Mouse (Mus musculus) lung, postnatal 36 days (tissue): Measurements from ENCODE around the gene Myo15.
"Not testable (repeated sequence)": the region's sequence is repeated elsewhere in the genome, so short reads cannot be mapped to it uniquely, and the experiment has no call there.

Experiments
- DNase-seq: peaks from one replicate; pipeline ENCODE4 v3.0.0; 2022; ENCODE audit warnings: mixed read lengths

Gene Myo15

DNA sequence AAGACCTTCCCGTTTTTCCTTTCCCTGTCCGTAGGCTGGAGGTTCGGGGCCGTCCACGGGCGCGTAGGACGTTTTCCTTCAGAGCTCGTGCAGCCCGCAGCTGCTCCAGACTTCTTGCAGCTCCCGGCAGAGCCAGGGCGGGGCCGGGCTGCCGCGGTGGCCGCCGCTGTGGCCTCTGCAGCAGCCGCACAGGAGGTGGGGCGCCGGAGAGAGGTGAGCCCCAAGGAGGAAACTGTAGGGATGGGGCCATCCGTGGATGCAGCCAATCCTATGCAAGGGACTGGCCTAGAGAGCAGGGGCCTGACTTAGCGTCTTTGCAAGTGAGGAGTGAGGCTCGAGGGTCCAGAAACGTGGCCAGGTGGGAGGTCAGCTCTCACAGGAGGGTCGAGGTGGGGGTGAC lies 40.4 kb downstream of the Myo15 start:
- peak; percentile 10 for DNase-seq

DNA sequence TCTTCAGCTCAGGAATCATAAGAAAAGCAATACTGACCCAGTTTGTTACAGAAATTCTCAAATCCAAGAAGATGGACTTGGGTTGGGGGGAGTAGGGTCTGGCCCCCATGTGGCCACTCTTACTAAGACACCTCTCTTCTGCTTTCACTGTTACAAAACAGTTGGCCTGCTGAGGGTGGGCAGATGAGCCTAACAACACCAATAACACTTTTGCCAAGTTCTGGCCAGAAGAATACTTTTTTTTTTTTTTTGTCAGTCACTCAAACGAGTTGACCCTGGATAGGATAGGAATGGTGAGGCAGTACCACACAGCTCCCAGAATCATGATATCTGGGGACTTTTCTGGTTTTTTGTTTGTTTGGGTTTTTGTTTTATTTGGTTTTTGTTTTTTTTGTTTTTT lies 42.8 kb downstream of the Myo15 start:
- DNase-seq = no peak

DNA sequence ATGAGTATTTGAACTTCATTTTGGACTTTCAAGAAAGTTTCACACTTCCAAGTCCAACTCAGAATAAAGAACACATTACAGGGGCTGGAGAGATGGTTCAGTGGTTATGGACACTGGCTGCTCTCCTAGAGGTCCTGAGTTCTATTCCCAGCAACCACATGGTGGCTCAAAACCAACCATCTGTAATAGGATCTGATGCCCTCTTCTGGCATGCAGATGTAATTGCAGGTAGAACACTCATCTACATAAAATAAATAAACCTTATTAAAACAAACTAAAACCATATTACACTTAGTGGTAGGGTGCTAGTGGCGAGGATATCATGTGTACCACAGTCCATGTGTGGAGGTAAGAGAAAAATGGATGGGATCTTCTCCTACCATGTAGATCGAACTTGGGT lies 43.4 kb downstream of the Myo15 start:
- no peak for DNase-seq

DNA sequence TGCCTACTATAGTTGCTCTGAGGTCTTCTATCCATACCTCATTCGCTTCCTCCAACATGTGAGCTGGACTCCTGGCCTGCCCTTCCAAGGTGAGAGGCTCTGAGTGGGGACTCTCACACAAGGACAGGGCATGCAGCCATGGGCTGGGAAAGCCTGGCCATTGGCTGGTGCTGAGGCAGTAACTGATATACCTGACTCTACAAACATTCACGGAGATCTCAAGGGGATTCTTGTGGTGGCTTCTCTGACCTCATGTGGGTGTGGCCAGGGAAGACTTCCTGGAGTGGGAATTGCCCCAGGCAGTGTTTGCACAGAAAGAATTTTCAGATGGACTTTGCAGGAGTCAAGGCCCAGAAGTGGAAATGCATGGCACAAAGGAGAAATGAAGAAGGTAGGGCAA lies 45.8 kb downstream of the Myo15 start:
- DNase-seq = peak; percentile 75

DNA sequence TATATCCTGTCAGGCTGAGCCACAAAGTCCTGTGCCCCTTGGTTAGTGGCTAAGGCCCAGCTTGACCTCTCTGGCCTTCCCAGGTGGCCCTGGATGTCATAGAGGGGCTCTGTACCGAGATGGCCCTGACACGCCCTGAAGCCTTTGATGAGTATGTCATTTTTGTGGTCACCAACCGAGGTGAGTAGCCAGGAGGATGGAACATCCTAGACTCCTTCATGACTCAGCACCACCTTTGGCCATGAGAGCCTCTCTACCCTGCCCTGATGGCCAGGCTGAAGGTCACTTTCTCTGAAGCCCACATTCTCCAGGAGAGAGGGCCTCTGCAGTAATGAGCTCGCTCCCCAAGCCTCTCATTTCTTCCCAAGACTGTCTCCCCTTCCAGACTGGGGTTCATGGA lies 49.2 kb downstream of the Myo15 start:
- no peak for DNase-seq

GRCm38 (mm10) chr11:60522027-60522426 lies 52.9 kb downstream of the Myo15 start:
- DNase-seq = no peak

GRCm38 (mm10) chr11:60522661-60523365 lies 53.7 kb downstream of the Myo15 start:
- DNase-seq = no peak

GRCm38 (mm10) chr11:60526461-60526860 lies 57.3 kb downstream of the Myo15 start:
- DNase-seq = no peak

DNA sequence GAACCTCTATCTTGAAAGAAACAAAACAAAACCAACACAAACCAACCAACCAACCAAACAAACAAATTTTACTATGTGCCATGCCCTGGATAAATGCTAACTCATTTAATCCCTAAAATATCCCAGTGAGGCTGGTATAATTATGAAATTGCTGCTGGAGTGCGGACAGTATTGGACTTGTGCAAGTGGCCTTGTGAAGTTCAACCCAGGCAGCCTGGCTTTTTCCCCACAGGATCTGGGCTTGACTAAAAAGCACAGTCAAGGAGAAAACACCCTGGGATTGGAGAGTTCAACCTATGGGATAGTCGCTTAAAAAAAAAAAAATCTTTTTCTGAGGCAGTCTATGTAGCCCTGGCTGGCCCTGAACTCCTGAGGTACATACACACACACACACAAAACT lies 66.5 kb downstream of the Myo15 start:
- no peak for DNase-seq

GRCm38 (mm10) chr11:60536180-60536858 lies 67.2 kb downstream of the Myo15 start, which contains the start of gene Alkbh5:
TSS of gene Alkbh5 (plus strand) at chr11:60536381.
- DNase-seq = peak; percentile 37

- peak; percentile 95 for DNase-seq
Observed at GRCm38 (mm10) chr11:60536859-60537467, 67.8 kb downstream of the Myo15 start.

DNA sequence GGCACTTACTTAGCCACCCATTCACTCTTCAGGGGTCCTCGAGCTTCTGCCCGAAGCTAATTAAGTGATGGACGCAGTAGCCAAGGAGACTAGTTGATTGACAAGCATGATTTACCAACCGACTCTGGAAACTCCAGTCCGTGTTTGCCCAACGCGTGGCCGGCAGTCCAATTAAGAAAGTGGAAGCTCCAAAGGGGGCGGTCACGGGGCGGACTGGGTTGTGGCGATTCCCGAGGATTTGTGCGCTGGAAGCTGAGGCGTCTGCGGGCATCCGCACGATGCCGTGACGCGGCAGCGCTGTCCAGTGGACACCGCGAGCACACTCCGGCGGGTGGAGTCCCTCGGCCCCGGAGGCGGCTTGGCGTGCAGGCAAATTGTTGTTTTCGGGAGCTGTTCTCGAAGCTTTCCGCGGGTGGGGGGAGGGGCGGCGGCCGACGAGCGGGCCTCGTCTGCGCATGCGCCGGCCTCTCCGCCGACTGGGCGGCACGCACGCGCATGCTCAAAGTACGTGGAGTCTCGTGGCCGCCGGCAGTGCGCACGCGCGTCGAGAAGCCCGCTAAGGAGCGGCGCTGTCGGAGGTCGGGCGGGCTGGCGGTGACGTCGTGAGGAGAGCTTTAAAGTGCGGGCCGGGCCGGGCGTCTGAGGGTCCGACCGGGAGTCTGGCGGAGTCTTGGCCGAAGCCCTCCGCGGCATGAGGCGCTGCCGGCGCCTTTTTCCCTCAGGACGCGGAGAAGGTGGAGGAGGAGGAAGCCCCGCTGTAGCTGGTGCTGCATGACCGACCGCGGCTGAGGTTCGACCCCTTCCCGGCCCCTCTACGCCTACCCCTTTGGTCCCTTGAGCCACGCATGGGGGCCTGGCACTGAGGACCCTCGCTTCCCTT lies 68.6 kb downstream of the Myo15 start:
- DNase-seq = peak; percentile 99

- peak; percentile 40 for DNase-seq
Observed at GRCm38 (mm10) chr11:60538371-60539281, 69.5 kb downstream of the Myo15 start.

- DNase-seq = no peak
Observed at GRCm38 (mm10) chr11:60539540-60539939, 70.4 kb downstream of the Myo15 start.

DNA sequence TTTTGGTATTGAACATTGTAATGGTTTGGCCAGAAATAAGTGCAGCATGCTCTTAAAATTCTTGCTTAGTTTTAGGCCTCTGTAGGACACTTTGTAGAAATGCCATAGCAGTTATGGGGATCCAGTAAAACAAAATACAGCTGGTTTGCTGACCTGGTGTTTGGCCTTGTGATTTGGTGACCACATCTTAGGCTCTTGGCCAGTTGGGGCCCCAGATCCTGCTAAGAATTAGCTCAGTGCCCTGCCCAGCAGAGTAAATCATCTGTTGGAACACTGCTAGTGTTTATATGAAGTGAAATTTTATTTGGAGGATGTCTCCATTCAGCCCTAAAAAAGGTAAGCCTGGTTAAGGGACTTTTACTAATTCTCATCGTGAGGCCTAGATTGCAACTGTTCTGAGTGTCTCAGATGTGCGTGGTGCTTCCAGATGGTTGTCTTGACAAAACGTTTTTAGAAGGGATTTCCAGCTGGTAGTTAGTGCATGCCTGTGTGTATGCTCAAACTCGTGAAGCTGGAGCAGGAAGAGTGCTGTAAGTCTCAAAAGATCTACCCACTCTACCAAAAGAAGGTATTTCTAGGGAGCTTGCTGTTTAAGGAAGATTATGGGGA lies 71.0 kb downstream of the Myo15 start:
- DNase-seq = peak; percentile 49

GRCm38 (mm10) chr11:60540761-60541160 lies 71.6 kb downstream of the Myo15 start:
- DNase-seq = no peak

DNA sequence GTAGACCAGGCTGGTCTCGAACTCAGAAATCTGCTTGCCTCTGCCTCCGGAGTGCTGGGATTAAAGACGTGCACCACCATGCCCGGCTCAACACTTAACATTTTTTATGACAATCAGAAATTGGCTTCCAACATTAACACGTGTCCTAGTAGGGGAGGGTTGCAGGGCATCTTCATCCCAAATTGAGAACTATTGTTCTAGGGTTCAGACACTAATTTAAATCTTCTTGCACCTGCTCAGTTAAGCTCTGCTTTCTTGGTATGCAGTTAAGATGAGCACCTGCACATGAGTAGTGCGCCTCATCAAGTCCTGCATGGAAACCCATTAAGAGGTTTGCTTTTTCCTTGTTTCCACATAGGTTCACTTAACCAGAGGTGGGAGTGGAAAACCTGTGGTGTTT lies 72.7 kb downstream of the Myo15 start:
- no peak for DNase-seq

- not testable (repeated sequence) for DNase-seq
Observed at GRCm38 (mm10) chr11:60543211-60543610, 74.1 kb downstream of the Myo15 start.

DNA sequence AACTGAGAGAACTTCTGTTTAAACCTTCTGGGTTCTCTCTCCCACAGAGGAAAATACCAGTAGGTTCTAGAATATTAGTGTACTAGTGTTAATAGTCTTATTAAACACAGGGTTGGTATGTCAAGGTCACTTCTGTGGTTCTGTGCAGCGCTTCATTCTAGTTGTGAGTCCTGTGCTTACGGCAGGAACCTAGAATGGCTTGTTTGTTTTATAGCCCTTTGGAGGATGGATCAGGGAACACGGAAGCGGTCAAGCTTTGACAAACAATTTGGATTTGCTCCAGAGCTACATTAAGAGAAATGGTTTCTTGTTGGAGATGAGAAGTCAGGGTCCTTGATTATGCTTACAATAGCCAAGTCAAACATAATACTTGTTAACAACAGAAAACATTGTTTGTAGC lies 76.3 kb downstream of the Myo15 start:
- DNase-seq = peak; percentile 17

- DNase-seq = no peak
Observed at GRCm38 (mm10) chr11:60548112-60548511, 79.0 kb downstream of the Myo15 start.

DNA sequence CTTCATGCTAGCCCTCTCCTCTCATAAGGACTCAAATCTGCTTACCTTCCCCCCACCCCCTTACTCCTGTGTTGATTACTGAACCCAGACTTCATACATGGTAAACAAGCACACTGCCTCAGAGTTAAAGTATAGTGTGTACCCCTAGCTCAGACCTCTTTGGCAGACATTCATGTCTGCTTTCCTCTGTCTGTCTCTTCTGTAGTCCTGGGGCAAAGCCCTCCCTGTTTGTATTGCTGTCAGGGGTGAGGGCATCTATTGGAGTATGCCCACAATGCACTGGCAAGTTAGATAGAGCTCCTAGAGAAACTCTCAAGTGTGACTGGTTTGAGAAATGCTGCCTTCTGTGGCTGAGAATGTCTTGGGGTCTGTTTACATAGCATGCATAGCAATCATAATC lies 84.0 kb downstream of the Myo15 start:
- DNase-seq = no peak

GRCm38 (mm10) chr11:60557675-60558074 lies 88.5 kb downstream of the Myo15 start:
- no peak for DNase-seq
